Mouse (Mus musculus): ENCODE data around the gene Rcn3. TPM values are rescaled to one million over a fixed set of nuclear protein-coding genes. Genes with fewer than 3 reads are reported as not detected.
"Not testable (repeated sequence)": the region's sequence is repeated elsewhere in the genome, so short reads cannot be mapped to it uniquely, and the experiment has no call there.

The Rcn3 gene
- polyA plus RNA-seq, 1 experiment: 10.4 TPM

- Histone ChIP-seq H3K4me3 (ENCODE audit: control insufficient read depth, low read depth, low read length) (peak within 1 kb of the TSS; percentile 70), H3K36me3 (ENCODE audit: control insufficient read depth, insufficient read depth, low read length) (no peaks in the 10 kb centered on the region), H3K27ac (ENCODE audit: control insufficient read depth, insufficient read depth, low read depth, low read length) (peak within 1 kb of the TSS; percentile 84), H3K4me1 (ENCODE audit: control insufficient read depth, insufficient read depth, low read length) (no peaks in the 10 kb centered on the region), H3K27me3 (ENCODE audit: control insufficient read depth, insufficient read depth, low read length) (no peaks in the 10 kb centered on the region)
- TF ChIP-seq POLR2A (IDR thresholded peaks at IDR 0.05; ENCODE audit: control insufficient read depth, low read depth, low read length) (0 out of 2 replicates have a peak, but pooled peaks have one; percentile 16), CTCF (IDR thresholded peaks at IDR 0.05; ENCODE audit: control insufficient read depth, insufficient read depth, insufficient replicate concordance, low read depth, low read length) (no peak)
Measured at GRCm38 (mm10) chr7:45103652-45104180, 11.7 kb upstream of the Rcn3 start, which contains the start of gene Fcgrt. Gene Fcgrt (minus strand): TSS chr7:45103851.

DNA sequence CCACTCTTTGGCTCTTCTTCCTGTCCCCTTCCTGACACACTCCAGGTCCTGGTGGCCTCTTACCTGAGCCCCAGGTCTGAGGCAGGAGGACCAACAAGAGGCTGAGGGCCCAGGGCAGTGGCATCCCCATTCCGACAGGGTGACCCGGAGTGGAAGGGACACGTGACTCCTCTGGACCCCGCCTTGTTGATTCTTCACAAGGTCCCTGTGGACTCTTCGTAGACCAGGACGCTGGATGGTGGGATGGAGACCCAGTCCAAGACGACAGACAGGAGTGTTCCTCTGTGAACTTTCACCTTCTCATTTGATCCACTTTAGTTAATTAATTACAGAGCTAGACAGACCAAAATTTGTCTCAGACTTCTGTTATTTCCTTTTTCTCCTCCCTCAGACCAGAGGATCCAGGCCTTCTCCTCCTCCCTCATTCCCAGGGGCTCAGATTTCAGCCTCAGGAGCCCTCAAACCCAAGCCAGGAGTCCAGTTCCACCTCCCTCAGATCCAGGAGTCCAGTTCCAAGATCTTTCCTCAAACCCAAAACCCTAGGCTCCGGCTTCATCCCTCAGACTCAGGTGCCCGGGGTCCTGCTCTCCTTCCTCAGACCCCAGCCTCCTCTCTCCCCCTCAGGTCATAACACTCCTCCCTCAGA, 11.0 kb upstream of the Rcn3 start:
- Histone ChIP-seq H3K4me1 (ENCODE audit: control insufficient read depth, insufficient read depth, low read length) (no peaks in the 10 kb centered on the region), H3K4me3 (ENCODE audit: control insufficient read depth, low read depth, low read length) (peak overlapping the region; percentile 70), H3K27me3 (ENCODE audit: control insufficient read depth, insufficient read depth, low read length) (no peaks in the 10 kb centered on the region), H3K36me3 (ENCODE audit: control insufficient read depth, insufficient read depth, low read length) (no peaks in the 10 kb centered on the region), H3K27ac (ENCODE audit: control insufficient read depth, insufficient read depth, low read depth, low read length) (peak overlapping the region; percentile 84)
- TF ChIP-seq POLR2A (IDR thresholded peaks at IDR 0.05; ENCODE audit: control insufficient read depth, low read depth, low read length) (no peak), CTCF (IDR thresholded peaks at IDR 0.05; ENCODE audit: control insufficient read depth, insufficient read depth, insufficient replicate concordance, low read depth, low read length) (no peak)

DNA sequence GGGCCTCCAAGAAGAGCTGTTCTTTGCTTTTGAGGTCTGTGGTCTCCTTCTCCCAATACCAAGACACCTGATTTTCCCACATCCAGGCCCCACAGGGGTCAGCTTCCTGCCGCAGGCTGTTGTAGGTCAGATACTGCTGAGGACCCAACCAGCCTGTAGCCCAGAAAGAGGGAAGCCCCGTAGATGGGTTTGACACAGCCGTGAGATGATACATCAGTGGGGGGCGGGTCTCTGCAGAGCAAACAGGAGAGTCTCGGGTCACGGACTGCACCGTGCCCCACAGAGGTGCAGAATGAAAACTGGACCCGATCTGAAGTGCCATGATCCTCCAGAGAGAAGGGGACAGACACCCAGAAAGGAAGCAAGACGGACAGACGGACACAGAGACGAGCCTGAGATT, 10.4 kb upstream of the Rcn3 start:
- no peak overlapping the region for H3K4me3 ChIP-seq (ENCODE audit: control insufficient read depth, low read depth, low read length)
- H3K36me3 ChIP-seq (ENCODE audit: control insufficient read depth, insufficient read depth, low read length): no peaks in the 10 kb centered on the region
- no peaks in the 10 kb centered on the region for H3K27me3 ChIP-seq (ENCODE audit: control insufficient read depth, insufficient read depth, low read length)
- no peaks in the 10 kb centered on the region for H3K4me1 ChIP-seq (ENCODE audit: control insufficient read depth, insufficient read depth, low read length)
- H3K27ac ChIP-seq (ENCODE audit: control insufficient read depth, insufficient read depth, low read depth, low read length): no peak overlapping the region
- TF ChIP-seq POLR2A (IDR thresholded peaks at IDR 0.05; ENCODE audit: control insufficient read depth, low read depth, low read length) (no peak), CTCF (IDR thresholded peaks at IDR 0.05; ENCODE audit: control insufficient read depth, insufficient read depth, insufficient replicate concordance, low read depth, low read length) (no peak)

- TF ChIP-seq POLR2A (IDR thresholded peaks at IDR 0.05; ENCODE audit: control insufficient read depth, low read depth, low read length) (no peak), CTCF (IDR thresholded peaks at IDR 0.05; ENCODE audit: control insufficient read depth, insufficient read depth, insufficient replicate concordance, low read depth, low read length) (no peak)
- Histone ChIP-seq H3K4me3 (ENCODE audit: control insufficient read depth, low read depth, low read length) (no peak overlapping the region), H3K27me3 (ENCODE audit: control insufficient read depth, insufficient read depth, low read length) (no peaks in the 10 kb centered on the region), H3K27ac (ENCODE audit: control insufficient read depth, insufficient read depth, low read depth, low read length) (no peak overlapping the region), H3K36me3 (ENCODE audit: control insufficient read depth, insufficient read depth, low read length) (no peaks in the 10 kb centered on the region), H3K4me1 (ENCODE audit: control insufficient read depth, insufficient read depth, low read length) (no peaks in the 10 kb centered on the region)
Measured at GRCm38 (mm10) chr7:45100046-45100445, 8.0 kb upstream of the Rcn3 start.

- peak; percentile 48; the same call in 1 of the 2 replicates for TF ChIP-seq CTCF (IDR thresholded peaks at IDR 0.05; ENCODE audit: control insufficient read depth, insufficient read depth, insufficient replicate concordance, low read depth, low read length)
- no peak for TF ChIP-seq POLR2A (IDR thresholded peaks at IDR 0.05; ENCODE audit: control insufficient read depth, low read depth, low read length)
- no peak overlapping the region for H3K4me3 ChIP-seq (ENCODE audit: control insufficient read depth, low read depth, low read length)
Measured at GRCm38 (mm10) chr7:45098541-45099240, 6.7 kb upstream of the Rcn3 start.

GRCm38 (mm10) chr7:45097479-45097878, 5.5 kb upstream of the Rcn3 start:
- Histone ChIP-seq H3K27me3 (ENCODE audit: control insufficient read depth, insufficient read depth, low read length) (no peaks in the 10 kb centered on the region), H3K27ac (ENCODE audit: control insufficient read depth, insufficient read depth, low read depth, low read length) (no peak overlapping the region), H3K4me1 (ENCODE audit: control insufficient read depth, insufficient read depth, low read length) (peaks cover 4% of the 10 kb centered on the region), H3K4me3 (ENCODE audit: control insufficient read depth, low read depth, low read length) (no peak overlapping the region), H3K36me3 (ENCODE audit: control insufficient read depth, insufficient read depth, low read length) (no peaks in the 10 kb centered on the region)
- TF ChIP-seq POLR2A (IDR thresholded peaks at IDR 0.05; ENCODE audit: control insufficient read depth, low read depth, low read length) (no peak), CTCF (IDR thresholded peaks at IDR 0.05; ENCODE audit: control insufficient read depth, insufficient read depth, insufficient replicate concordance, low read depth, low read length) (no peak)

More at GRCm38 (mm10) chr7:45098541-45099240, 6.7 kb upstream of the Rcn3 start:
- Histone ChIP-seq H3K27ac (ENCODE audit: control insufficient read depth, insufficient read depth, low read depth, low read length) (no peak overlapping the region), H3K4me1 (ENCODE audit: control insufficient read depth, insufficient read depth, low read length) (no peaks in the 10 kb centered on the region), H3K36me3 (ENCODE audit: control insufficient read depth, insufficient read depth, low read length) (no peaks in the 10 kb centered on the region), H3K27me3 (ENCODE audit: control insufficient read depth, insufficient read depth, low read length) (no peaks in the 10 kb centered on the region)

GRCm38 (mm10) chr7:45095965-45096364, 3.9 kb upstream of the Rcn3 start:
- H3K4me3 ChIP-seq (ENCODE audit: control insufficient read depth, low read depth, low read length); H3K27ac ChIP-seq (ENCODE audit: control insufficient read depth, insufficient read depth, low read depth, low read length); H3K36me3 ChIP-seq (ENCODE audit: control insufficient read depth, insufficient read depth, low read length); H3K27me3 ChIP-seq (ENCODE audit: control insufficient read depth, insufficient read depth, low read length): not testable (repeated sequence)
- peaks cover 15% of the 10 kb centered on the region for H3K4me1 ChIP-seq (ENCODE audit: control insufficient read depth, insufficient read depth, low read length)

All from testis, adult 2 months (tissue).